Mouse (Mus musculus): ENCODE measurements around the gene Gemin4. TPM values are rescaled to one million over a fixed set of nuclear protein-coding genes. Genes with fewer than 3 reads are reported as not detected.

Gene Gemin4
- polyA plus RNA-seq, 1 experiment from 2014 or later = 7.5 TPM

GRCm38 (mm10) chr11:76246439-76246838, 29.0 kb upstream of the Gemin4 start:
- Histone ChIP-seq H3K4me2 (replicated peaks; ENCODE audit: low read depth) (no peak overlapping the region), H3K27ac (ENCODE audit: low read depth, low read length) (no peak overlapping the region), H3K4me1 (replicated peaks; ENCODE audit: control insufficient read depth, insufficient read depth, low read length) (no peaks in the 10 kb centered on the region), H3K36me3 (ENCODE audit: control insufficient read depth, insufficient read depth) (peaks cover 12% of the 10 kb centered on the region; the same call in 1 of the 2 replicates), H3K9me3 (ENCODE audit: control insufficient read depth) (no peaks in the 10 kb centered on the region), H3K27me3 (replicated peaks; ENCODE audit: control insufficient read depth, insufficient read depth, low read length) (no peaks in the 10 kb centered on the region), H3K9ac (ENCODE audit: low read depth, low read length) (no peak overlapping the region), H3K4me3 (ENCODE audit: low read depth, low read length) (no peak overlapping the region)
- no peak for ATAC-seq
- TF ChIP-seq CTCF (IDR thresholded peaks at IDR 0.05; ENCODE audit: low read depth) = no peak

GRCm38 (mm10) chr11:76243811-76244546, 26.5 kb upstream of the Gemin4 start:
- Histone ChIP-seq H3K27me3 (replicated peaks; ENCODE audit: control insufficient read depth, insufficient read depth, low read length) (no peaks in the 10 kb centered on the region), H3K9ac (ENCODE audit: low read depth, low read length) (peak overlapping the region; percentile 79), H3K4me3 (ENCODE audit: low read depth, low read length) (peak overlapping the region; percentile 94), H3K4me1 (replicated peaks; ENCODE audit: control insufficient read depth, insufficient read depth, low read length) (no peaks in the 10 kb centered on the region), H3K36me3 (ENCODE audit: control insufficient read depth, insufficient read depth) (peaks cover 23% of the 10 kb centered on the region), H3K27ac (ENCODE audit: low read depth, low read length) (peak overlapping the region; percentile 15; the same call in 1 of the 2 replicates), H3K9me3 (ENCODE audit: control insufficient read depth) (no peaks in the 10 kb centered on the region), H3K4me2 (replicated peaks; ENCODE audit: low read depth) (peak overlapping the region; percentile 78)
- TF ChIP-seq CTCF (IDR thresholded peaks at IDR 0.05; ENCODE audit: low read depth) = no peak
- WGBS = 2% methylated on average over 34 of the region's 34 CpGs
- no peak; the same call in 1 of the 2 replicates for ATAC-seq

- TF ChIP-seq CTCF (IDR thresholded peaks at IDR 0.05; ENCODE audit: low read depth) = no peak
- ATAC-seq = peak; percentile 82
- no peaks in the 10 kb centered on the region for H3K9me3 ChIP-seq (ENCODE audit: control insufficient read depth)
- under 1% methylated on average over 61 of the region's 61 CpGs for WGBS
- no peaks in the 10 kb centered on the region for H3K27me3 ChIP-seq (replicated peaks; ENCODE audit: control insufficient read depth, insufficient read depth, low read length)
- H3K4me3 ChIP-seq (ENCODE audit: low read depth, low read length) = peak within 1 kb of the TSS; percentile 94
- peak within 1 kb of the TSS; percentile 78 for H3K4me2 ChIP-seq (replicated peaks; ENCODE audit: low read depth)
- H3K9ac ChIP-seq (ENCODE audit: low read depth, low read length) = peak within 1 kb of the TSS; percentile 79
- peaks cover 20% of the 10 kb centered on the region for H3K36me3 ChIP-seq (ENCODE audit: control insufficient read depth, insufficient read depth)
- H3K27ac ChIP-seq (ENCODE audit: low read depth, low read length) = peak within 1 kb of the TSS; percentile 35
- no peaks in the 10 kb centered on the region for H3K4me1 ChIP-seq (replicated peaks; ENCODE audit: control insufficient read depth, insufficient read depth, low read length)
Measured at GRCm38 (mm10) chr11:76242901-76243810, 25.7 kb upstream of the Gemin4 start, which contains the start of the genes Mrm3 and Glod4. TSS of gene Mrm3 (plus strand) at chr11:76243715. TSS of gene Glod4 (minus strand) at chr11:76243725.

GRCm38 (mm10) chr11:76239750-76240149, 22.3 kb upstream of the Gemin4 start:
- H3K27me3 ChIP-seq (replicated peaks; ENCODE audit: control insufficient read depth, insufficient read depth, low read length) = no peaks in the 10 kb centered on the region
- no peak overlapping the region for H3K9ac ChIP-seq (ENCODE audit: low read depth, low read length)
- 92% methylated on average over 2 of the region's 2 CpGs for WGBS
- TF ChIP-seq CTCF (IDR thresholded peaks at IDR 0.05; ENCODE audit: low read depth) = no peak
- H3K4me3 ChIP-seq (ENCODE audit: low read depth, low read length) = no peak overlapping the region
- no peak overlapping the region for H3K4me2 ChIP-seq (replicated peaks; ENCODE audit: low read depth)
- no peak overlapping the region for H3K27ac ChIP-seq (ENCODE audit: low read depth, low read length)
- peaks cover 40% of the 10 kb centered on the region for H3K36me3 ChIP-seq (ENCODE audit: control insufficient read depth, insufficient read depth)
- no peak for ATAC-seq
- no peaks in the 10 kb centered on the region for H3K9me3 ChIP-seq (ENCODE audit: control insufficient read depth)
- H3K4me1 ChIP-seq (replicated peaks; ENCODE audit: control insufficient read depth, insufficient read depth, low read length) = no peaks in the 10 kb centered on the region

- no peak overlapping the region for H3K4me2 ChIP-seq (replicated peaks; ENCODE audit: low read depth)
- no peaks in the 10 kb centered on the region for H3K27me3 ChIP-seq (replicated peaks; ENCODE audit: control insufficient read depth, insufficient read depth, low read length)
- no peak overlapping the region for H3K27ac ChIP-seq (ENCODE audit: low read depth, low read length)
- TF ChIP-seq CTCF (IDR thresholded peaks at IDR 0.05; ENCODE audit: low read depth) = no peak
- H3K4me1 ChIP-seq (replicated peaks; ENCODE audit: control insufficient read depth, insufficient read depth, low read length) = no peaks in the 10 kb centered on the region
- no peak for ATAC-seq
- H3K9ac ChIP-seq (ENCODE audit: low read depth, low read length) = no peak overlapping the region
- peaks cover 65% of the 10 kb centered on the region for H3K36me3 ChIP-seq (ENCODE audit: control insufficient read depth, insufficient read depth)
- H3K4me3 ChIP-seq (ENCODE audit: low read depth, low read length) = no peak overlapping the region
- H3K9me3 ChIP-seq (ENCODE audit: control insufficient read depth) = no peaks in the 10 kb centered on the region
- 90% methylated on average over 3 of the region's 3 CpGs for WGBS
Measured at GRCm38 (mm10) chr11:76236136-76236535, 18.7 kb upstream of the Gemin4 start.

- Histone ChIP-seq H3K4me1 (replicated peaks; ENCODE audit: control insufficient read depth, insufficient read depth, low read length) (no peaks in the 10 kb centered on the region), H3K9me3 (ENCODE audit: control insufficient read depth) (no peaks in the 10 kb centered on the region), H3K36me3 (ENCODE audit: control insufficient read depth, insufficient read depth) (peaks cover 34% of the 10 kb centered on the region), H3K27me3 (replicated peaks; ENCODE audit: control insufficient read depth, insufficient read depth, low read length) (no peaks in the 10 kb centered on the region), H3K4me3 (ENCODE audit: low read depth, low read length) (no peak overlapping the region), H3K4me2 (replicated peaks; ENCODE audit: low read depth) (no peak overlapping the region), H3K27ac (ENCODE audit: low read depth, low read length) (no peak overlapping the region), H3K9ac (ENCODE audit: low read depth, low read length) (no peak overlapping the region)
- TF ChIP-seq CTCF (IDR thresholded peaks at IDR 0.05; ENCODE audit: low read depth) = no peak
- ATAC-seq = no peak
Measured at GRCm38 (mm10) chr11:76225051-76225450, 7.6 kb upstream of the Gemin4 start.

All from intestine, postnatal 0 days (tissue).